Mouse (Mus musculus) cerebellum, adult 2 months (tissue): ENCODE results near the gene C1d.

ENCODE experiments used
- CTCF ChIP-seq: fragments of 200-500 bp; IDR thresholded peaks from 2 replicates; pipeline ENCODE4 v1.5.1; 2011; ENCODE audit warnings: low read depth, mild to moderate bottlenecking, control low read depth, low read length, moderate library complexity, borderline replicate concordance; ENCODE audit not compliant: insufficient read depth
- POLR2A ChIP-seq: fragments of 200-500 bp; IDR thresholded peaks from 2 replicates; pipeline ENCODE4 v1.6.1; 2011; ENCODE audit warnings: low read length, control low read depth, borderline replicate concordance; ENCODE audit not compliant: insufficient read depth

GRCm38 (mm10) chr11:17215475-17215874 lies 41.9 kb upstream of the C1d start:
- TF ChIP-seq CTCF (no peak), POLR2A (no peak)
